Mouse (Mus musculus) forebrain, embryonic 16.5 days (tissue): Measurements from ENCODE around the gene Amigo2. TPM values are rescaled to one million over a fixed set of nuclear protein-coding genes. Genes with fewer than 3 reads are reported as not detected.

ENCODE experiments used
- ATAC-seq: fragments of 200-750 bp; cut with Nextera tagmentation; 2 replicates; pipeline ENCODE4 v1.8.0; 2017; ENCODE audit warnings: mild to moderate bottlenecking, moderate library complexity
- H3K27ac ChIP-seq: fragments of 300-500 bp; sonication (generic); 2 replicates; pipeline ENCODE4 v1.5.1; 2014; ENCODE audit warnings: low read length, control low read depth
- H3K27me3 ChIP-seq: fragments of 300-500 bp; sonication (generic); replicated peaks from 2 replicates; pipeline ENCODE4 v1.6.1; 2014; ENCODE audit warnings: low read length; ENCODE audit not compliant: control insufficient read depth, insufficient read depth
- H3K36me3 ChIP-seq: fragments of 300-500 bp; sonication (generic); 2 replicates; pipeline ENCODE4 v1.6.1; 2014; ENCODE audit not compliant: control insufficient read depth, insufficient read depth
- H3K4me1 ChIP-seq: fragments of 300-500 bp; sonication (generic); replicated peaks from 2 replicates; pipeline ENCODE4 v1.6.1; 2014; ENCODE audit warnings: low read length; ENCODE audit not compliant: control insufficient read depth, insufficient read depth
- H3K4me2 ChIP-seq: fragments of 300-500 bp; sonication (generic); 2 replicates; pipeline ENCODE4 v1.6.1; 2014; ENCODE audit warnings: mild to moderate bottlenecking, low read length, control low read depth
- H3K4me3 ChIP-seq: fragments of 300-500 bp; sonication (generic); replicated peaks from 2 replicates; pipeline ENCODE4 v1.5.1; 2014; ENCODE audit warnings: mild to moderate bottlenecking, low read length, control low read depth
- H3K9ac ChIP-seq: fragments of 300-500 bp; sonication (generic); replicated peaks from 2 replicates; pipeline ENCODE4 v1.6.1; 2014; ENCODE audit warnings: low read depth, low read length, control low read depth
- H3K9me3 ChIP-seq: fragments of 300-500 bp; sonication (generic); 2 replicates; pipeline ENCODE4 v1.6.1; 2016; ENCODE audit warnings: low read length; ENCODE audit not compliant: control insufficient read depth
- WGBS: fragments of 180-500 bp; shearing (Covaris S2); extraction: QIAGEN DNeasy Blood & Tissue Kit; methylation state at CpG from one replicate; pipeline ENCODE4 v1.1.7; 2014; 5-methylcytosine and 5-hydroxymethylcytosine counted together
- polyA plus RNA-seq: library from polyadenylated mRNA; unstranded; fragments of >200 nt; fragmentation: Nextera tagmentation; extraction: Ambion mirVana; gene quantifications from 2 replicates; pipeline ENCODE4 v1.2.1, GENCODE M21; 2015

Amigo2 gene
- polyA plus RNA-seq, 1 experiment from 2014 or later: 7.0 TPM

GRCm38 (mm10) chr15:97257206-97257775 is 10.2 kb upstream of the Amigo2 start:
- no peak for ATAC-seq
- Histone ChIP-seq H3K9me3 (no peaks in the 10 kb centered on the region), H3K4me1 (peaks cover 3% of the 10 kb centered on the region; the same call in 1 of the 2 replicates), H3K36me3 (no peaks in the 10 kb centered on the region), H3K27me3 (no peaks in the 10 kb centered on the region), H3K27ac (no peak overlapping the region), H3K9ac (no peak overlapping the region), H3K4me2 (no peak overlapping the region), H3K4me3 (no peak overlapping the region)
- 74% methylated on average over 8 of the region's 8 CpGs for WGBS

GRCm38 (mm10) chr15:97256411-97256810 is 9.3 kb upstream of the Amigo2 start:
- Histone ChIP-seq H3K4me3 (no peak overlapping the region), H3K4me1 (peaks cover 3% of the 10 kb centered on the region; the same call in 1 of the 2 replicates), H3K4me2 (no peak overlapping the region), H3K9ac (no peak overlapping the region), H3K27ac (no peak overlapping the region), H3K9me3 (no peaks in the 10 kb centered on the region), H3K27me3 (no peaks in the 10 kb centered on the region), H3K36me3 (no peaks in the 10 kb centered on the region)
- no peak for ATAC-seq
- WGBS: 95% methylated on average over 11 of the region's 11 CpGs

- no peak overlapping the region for H3K4me2 ChIP-seq
- H3K9me3 ChIP-seq: no peaks in the 10 kb centered on the region
- H3K27ac ChIP-seq: no peak overlapping the region
- peaks cover 3% of the 10 kb centered on the region; the same call in 1 of the 2 replicates for H3K4me1 ChIP-seq
- no peaks in the 10 kb centered on the region for H3K27me3 ChIP-seq
- H3K4me3 ChIP-seq: no peak overlapping the region
- no peak for ATAC-seq
- 95% methylated on average over 2 of the region's 3 CpGs for WGBS
- H3K36me3 ChIP-seq: no peaks in the 10 kb centered on the region
- no peak overlapping the region for H3K9ac ChIP-seq
Observed at GRCm38 (mm10) chr15:97255800-97256199, 8.7 kb upstream of the Amigo2 start.

GRCm38 (mm10) chr15:97254375-97254774 is 7.3 kb upstream of the Amigo2 start:
- H3K9ac ChIP-seq: no peak overlapping the region
- H3K27me3 ChIP-seq: no peaks in the 10 kb centered on the region
- no peak for ATAC-seq
- H3K4me1 ChIP-seq: peaks cover 2% of the 10 kb centered on the region; the same call in 1 of the 2 replicates
- no peak overlapping the region for H3K4me3 ChIP-seq
- WGBS: 95% methylated on average over 4 of the region's 4 CpGs
- no peaks in the 10 kb centered on the region for H3K9me3 ChIP-seq
- H3K36me3 ChIP-seq: no peaks in the 10 kb centered on the region
- no peak overlapping the region for H3K4me2 ChIP-seq
- no peak overlapping the region for H3K27ac ChIP-seq

GRCm38 (mm10) chr15:97252493-97253034 is 5.5 kb upstream of the Amigo2 start:
- Histone ChIP-seq H3K27me3 (no peaks in the 10 kb centered on the region), H3K27ac (no peak overlapping the region), H3K4me2 (no peak overlapping the region), H3K4me1 (peaks cover 8% of the 10 kb centered on the region), H3K4me3 (no peak overlapping the region), H3K9ac (no peak overlapping the region), H3K36me3 (no peaks in the 10 kb centered on the region), H3K9me3 (no peaks in the 10 kb centered on the region)
- no peak for ATAC-seq
- WGBS: 87% methylated on average over 8 of the region's 8 CpGs

GRCm38 (mm10) chr15:97249322-97249721 is 2.2 kb upstream of the Amigo2 start:
- 98% methylated on average over 10 of the region's 10 CpGs for WGBS
- Histone ChIP-seq H3K9me3 (no peaks in the 10 kb centered on the region), H3K9ac (no peak overlapping the region), H3K4me1 (peaks cover 10% of the 10 kb centered on the region), H3K4me2 (no peak overlapping the region), H3K36me3 (no peaks in the 10 kb centered on the region), H3K27ac (no peak overlapping the region), H3K4me3 (no peak overlapping the region), H3K27me3 (peaks cover 14% of the 10 kb centered on the region)
- no peak for ATAC-seq

- peak overlapping the region; percentile 76 for H3K4me3 ChIP-seq
- peaks cover 10% of the 10 kb centered on the region for H3K4me1 ChIP-seq
- H3K27me3 ChIP-seq: peaks cover 14% of the 10 kb centered on the region
- H3K27ac ChIP-seq: no peak overlapping the region; the same call in 1 of the 2 replicates
- WGBS: 60% methylated on average over 8 of the region's 8 CpGs
- H3K9ac ChIP-seq: peak overlapping the region; percentile 88
- H3K9me3 ChIP-seq: no peaks in the 10 kb centered on the region
- no peaks in the 10 kb centered on the region for H3K36me3 ChIP-seq
- ATAC-seq: no peak
- peak overlapping the region; percentile 59 for H3K4me2 ChIP-seq
Observed at GRCm38 (mm10) chr15:97248296-97248695, 1.2 kb upstream of the Amigo2 start.

GRCm38 (mm10) chr15:97247791-97248161 is 689 bp upstream of the Amigo2 start:
- Histone ChIP-seq H3K4me2 (peak overlapping the region; percentile 59), H3K4me1 (peaks cover 10% of the 10 kb centered on the region), H3K27ac (no peak overlapping the region; the same call in 1 of the 2 replicates), H3K36me3 (no peaks in the 10 kb centered on the region), H3K9ac (peak overlapping the region; percentile 88), H3K27me3 (peaks cover 14% of the 10 kb centered on the region), H3K4me3 (peak overlapping the region; percentile 76), H3K9me3 (no peaks in the 10 kb centered on the region)
- ATAC-seq: peak; percentile 19; the same call in 1 of the 2 replicates
- WGBS: under 1% methylated on average over 14 of the region's 14 CpGs

- Histone ChIP-seq H3K27me3 (peaks cover 14% of the 10 kb centered on the region), H3K4me2 (peak overlapping the region; percentile 59), H3K9ac (no peak overlapping the region), H3K36me3 (no peaks in the 10 kb centered on the region), H3K9me3 (no peaks in the 10 kb centered on the region), H3K4me1 (peaks cover 10% of the 10 kb centered on the region), H3K27ac (no peak overlapping the region), H3K4me3 (peak overlapping the region; percentile 76)
- 25% methylated on average over 14 of the region's 14 CpGs for WGBS
- ATAC-seq: no peak
Observed at GRCm38 (mm10) chr15:97246256-97246655, 831 bp downstream of the Amigo2 start.
